Mouse (Mus musculus): Measurements from ENCODE around the gene Atxn1. TPM values are rescaled to one million over a fixed set of nuclear protein-coding genes. Genes with fewer than 3 reads are reported as not detected.

The Atxn1 gene
- total and polyA plus RNA-seq, 3 experiments, result 7.5 to 30.1 (median 27.3) TPM

DNA sequence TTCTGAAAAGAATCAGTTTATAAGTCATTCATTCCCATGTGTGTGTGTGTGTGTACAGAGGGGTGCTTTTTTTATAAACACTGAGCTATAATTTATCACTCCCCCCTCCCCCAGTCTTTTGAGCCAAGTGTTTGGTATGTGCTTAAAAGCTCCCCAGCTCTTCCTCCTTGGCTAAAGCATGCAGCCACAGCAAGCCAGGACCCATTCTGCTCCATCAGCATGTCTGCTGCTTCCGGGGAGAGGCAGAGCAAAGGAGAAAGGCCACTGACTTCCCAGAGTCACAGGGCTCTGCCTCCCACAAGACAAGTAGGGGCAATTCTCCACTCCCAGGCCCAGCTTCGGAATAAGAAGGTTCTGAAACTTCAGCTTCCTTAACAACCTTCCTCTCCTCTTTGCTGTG lies 67.2 kb downstream of the Atxn1 start:
- WGBS, result 52% methylated on average over 2 of the region's 2 CpGs
- Histone ChIP-seq H3K27me3 (ENCODE audit: control insufficient read depth, insufficient read depth, low read length) (no peaks in the 10 kb centered on the region), H3K9ac (ENCODE audit: low read depth, low read length) (no peak overlapping the region), H3K27ac (no peak overlapping the region), H3K4me1 (ENCODE audit: control insufficient read depth, insufficient read depth, low read length) (no peaks in the 10 kb centered on the region), H3K4me3 (no peak overlapping the region), H3K36me3 (ENCODE audit: control insufficient read depth, insufficient read depth, low read length) (no peaks in the 10 kb centered on the region), H3K79me2 (replicated peaks; ENCODE audit: control insufficient read depth, insufficient read depth, low read length) (peaks cover 2% of the 10 kb centered on the region; the same call in 1 of the 2 replicates)
- peak in 1 of 2 experiments; percentile 28 for DNase-seq
- TF ChIP-seq POLR2A (IDR thresholded peaks at IDR 0.05; ENCODE audit: insufficient read depth, low read depth, low read length) (no peak), CTCF (IDR thresholded peaks at IDR 0.05) (no peak)
- intact Hi-C loops (cut with DNase I), result no loop called here

DNA sequence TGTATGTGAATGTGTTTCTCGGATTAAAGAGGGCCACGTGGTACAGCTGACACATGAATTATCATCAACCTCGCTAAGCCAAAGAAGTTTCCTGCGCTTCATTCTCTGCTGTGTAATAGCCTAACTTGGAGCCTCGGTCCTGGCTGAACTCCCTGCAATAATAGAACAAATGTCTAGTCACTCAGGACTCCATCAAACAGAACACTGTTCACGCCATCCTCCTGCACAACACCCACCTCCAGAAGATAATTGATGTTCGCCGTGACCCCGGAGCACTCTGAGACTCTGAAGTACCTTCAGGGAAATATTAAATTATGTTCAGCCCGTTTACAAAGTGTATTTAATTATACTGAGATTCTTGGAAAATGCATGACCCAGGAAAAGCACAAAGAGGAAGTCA lies 70.0 kb downstream of the Atxn1 start:
- intact Hi-C loops (cut with DNase I), result no loop called here
- TF ChIP-seq EP300 (IDR thresholded peaks at IDR 0.05; ENCODE audit: insufficient read depth, low read depth, low read length) (no peak), CTCF (IDR thresholded peaks at IDR 0.05) (no peak), POLR2A (IDR thresholded peaks at IDR 0.05; ENCODE audit: insufficient read depth, low read depth, low read length) (no peak)
- no peaks in the 10 kb centered on the region for H3K27me3 ChIP-seq (ENCODE audit: control insufficient read depth, insufficient read depth, low read length)
- H3K36me3 ChIP-seq (ENCODE audit: control insufficient read depth, insufficient read depth, low read length), result no peaks in the 10 kb centered on the region
- DNase-seq, result no peak
- no peak overlapping the region for H3K9ac ChIP-seq (ENCODE audit: low read depth, low read length)
- no peaks in the 10 kb centered on the region; the same call in 1 of the 2 replicates for H3K4me1 ChIP-seq (ENCODE audit: control insufficient read depth, insufficient read depth, low read length)
- no peak overlapping the region for H3K27ac ChIP-seq
- WGBS, result 81% methylated on average over 10 of the region's 10 CpGs
- H3K79me2 ChIP-seq (replicated peaks; ENCODE audit: control insufficient read depth, insufficient read depth, low read length), result peaks cover 2% of the 10 kb centered on the region; the same call in 1 of the 2 replicates
- H3K4me3 ChIP-seq, result no peak overlapping the region

DNA sequence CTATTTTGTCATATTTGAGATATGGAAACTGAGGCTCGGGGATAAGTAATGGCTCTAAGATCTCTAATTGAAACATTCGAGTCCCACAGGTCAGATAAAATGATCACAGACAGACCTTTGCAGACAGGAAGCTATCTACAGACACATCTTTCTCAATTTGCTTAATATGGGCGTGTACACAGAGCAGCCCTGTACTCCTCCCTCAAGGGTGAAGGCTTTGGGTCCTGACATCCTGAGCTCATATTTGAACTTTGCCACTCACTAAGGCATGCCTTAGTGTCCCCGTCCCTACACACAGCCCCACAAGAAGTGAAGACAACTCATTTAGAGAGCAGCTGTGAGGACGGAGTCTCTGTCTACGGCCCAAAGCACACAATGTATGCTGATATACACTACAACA lies 70.6 kb downstream of the Atxn1 start:
- Histone ChIP-seq H3K9ac (ENCODE audit: low read depth, low read length) (no peak overlapping the region), H3K36me3 (ENCODE audit: control insufficient read depth, insufficient read depth, low read length) (no peaks in the 10 kb centered on the region), H3K4me1 (ENCODE audit: control insufficient read depth, insufficient read depth, low read length) (no peaks in the 10 kb centered on the region; the same call in 1 of the 2 replicates), H3K27me3 (ENCODE audit: control insufficient read depth, insufficient read depth, low read length) (no peaks in the 10 kb centered on the region), H3K4me3 (no peak overlapping the region), H3K27ac (no peak overlapping the region), H3K79me2 (replicated peaks; ENCODE audit: control insufficient read depth, insufficient read depth, low read length) (peaks cover 2% of the 10 kb centered on the region; the same call in 1 of the 2 replicates)
- 81% methylated on average over 6 of the region's 6 CpGs for WGBS
- no peak for DNase-seq
- intact Hi-C loops (cut with DNase I), result no loop called here
- no peak for TF ChIP-seq POLR2A (IDR thresholded peaks at IDR 0.05; ENCODE audit: insufficient read depth, low read depth, low read length)
- TF ChIP-seq CTCF (IDR thresholded peaks at IDR 0.05), result no peak
- no peak for TF ChIP-seq EP300 (IDR thresholded peaks at IDR 0.05; ENCODE audit: insufficient read depth, low read depth, low read length)

DNA sequence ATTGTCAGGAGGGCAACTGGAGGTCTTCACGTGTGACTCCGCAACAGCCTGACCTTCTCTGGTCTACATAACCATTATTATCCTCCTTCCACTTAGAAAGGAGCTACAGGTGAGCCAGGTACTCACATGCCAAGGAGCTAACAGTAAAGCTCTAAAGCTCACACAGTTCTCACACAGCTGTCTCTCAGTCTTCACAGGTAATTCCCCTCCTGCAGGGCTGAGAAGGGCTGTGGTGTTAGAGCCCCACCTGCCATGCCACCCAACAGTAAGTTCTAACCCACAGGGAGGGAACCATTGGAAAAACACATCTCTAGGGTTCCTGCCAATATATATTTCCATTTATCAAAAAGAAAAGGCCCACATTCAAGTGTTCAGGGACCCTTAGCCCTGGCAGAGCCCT lies 73.7 kb downstream of the Atxn1 start:
- 88% methylated on average over 2 of the region's 2 CpGs for WGBS
- no peak overlapping the region for H3K27ac ChIP-seq
- no peak overlapping the region for H3K4me3 ChIP-seq
- H3K36me3 ChIP-seq (ENCODE audit: control insufficient read depth, insufficient read depth, low read length), result peaks cover 2% of the 10 kb centered on the region; the same call in 1 of the 2 replicates
- intact Hi-C loops (cut with DNase I), result no loop called here
- no peak overlapping the region for H3K9ac ChIP-seq (ENCODE audit: low read depth, low read length)
- H3K27me3 ChIP-seq (ENCODE audit: control insufficient read depth, insufficient read depth, low read length), result no peaks in the 10 kb centered on the region
- DNase-seq, result no peak
- H3K4me1 ChIP-seq (ENCODE audit: control insufficient read depth, insufficient read depth, low read length), result peaks cover 2% of the 10 kb centered on the region; the same call in 1 of the 2 replicates
- H3K79me2 ChIP-seq (replicated peaks; ENCODE audit: control insufficient read depth, insufficient read depth, low read length), result peaks cover 2% of the 10 kb centered on the region; the same call in 1 of the 2 replicates
- TF ChIP-seq CTCF (IDR thresholded peaks at IDR 0.05), result no peak
- TF ChIP-seq EP300 (IDR thresholded peaks at IDR 0.05; ENCODE audit: insufficient read depth, low read depth, low read length), result no peak
- TF ChIP-seq POLR2A (IDR thresholded peaks at IDR 0.05; ENCODE audit: insufficient read depth, low read depth, low read length), result no peak

- no peaks in the 10 kb centered on the region for H3K27me3 ChIP-seq (ENCODE audit: control insufficient read depth, insufficient read depth, low read length)
- peaks cover 2% of the 10 kb centered on the region; the same call in 1 of the 2 replicates for H3K79me2 ChIP-seq (replicated peaks; ENCODE audit: control insufficient read depth, insufficient read depth, low read length)
- intact Hi-C loops (cut with DNase I), result no loop called here
- TF ChIP-seq CTCF (IDR thresholded peaks at IDR 0.05), result no peak
- no peak for TF ChIP-seq POLR2A (IDR thresholded peaks at IDR 0.05; ENCODE audit: insufficient read depth, low read depth, low read length)
- no peak for TF ChIP-seq EP300 (IDR thresholded peaks at IDR 0.05; ENCODE audit: insufficient read depth, low read depth, low read length)
- H3K27ac ChIP-seq, result no peak overlapping the region
- WGBS, result 65% methylated on average over 9 of the region's 9 CpGs
- no peak overlapping the region for H3K4me3 ChIP-seq
- H3K4me1 ChIP-seq (ENCODE audit: control insufficient read depth, insufficient read depth, low read length), result peaks cover 2% of the 10 kb centered on the region; the same call in 1 of the 2 replicates
- DNase-seq, result no peak
- peaks cover 2% of the 10 kb centered on the region; the same call in 1 of the 2 replicates for H3K36me3 ChIP-seq (ENCODE audit: control insufficient read depth, insufficient read depth, low read length)
- H3K9ac ChIP-seq (ENCODE audit: low read depth, low read length), result no peak overlapping the region
Observed at GRCm38 (mm10) chr13:45888953-45889749, 75.7 kb downstream of the Atxn1 start.

- Histone ChIP-seq H3K27ac (no peak overlapping the region), H3K79me2 (replicated peaks; ENCODE audit: control insufficient read depth, insufficient read depth, low read length) (no peaks in the 10 kb centered on the region), H3K4me1 (ENCODE audit: control insufficient read depth, insufficient read depth, low read length) (peaks cover 5% of the 10 kb centered on the region; the same call in 1 of the 2 replicates), H3K9ac (ENCODE audit: low read depth, low read length) (no peak overlapping the region), H3K4me3 (no peak overlapping the region), H3K27me3 (ENCODE audit: control insufficient read depth, insufficient read depth, low read length) (no peaks in the 10 kb centered on the region), H3K36me3 (ENCODE audit: control insufficient read depth, insufficient read depth, low read length) (peaks cover 2% of the 10 kb centered on the region; the same call in 1 of the 2 replicates)
- TF ChIP-seq EP300 (IDR thresholded peaks at IDR 0.05; ENCODE audit: insufficient read depth, low read depth, low read length) (no peak), CTCF (IDR thresholded peaks at IDR 0.05) (no peak), POLR2A (IDR thresholded peaks at IDR 0.05; ENCODE audit: insufficient read depth, low read depth, low read length) (no peak)
- DNase-seq, result no peak
- 90% methylated on average over 7 of the region's 7 CpGs for WGBS
- intact Hi-C loops (cut with DNase I), result no loop called here
Observed at GRCm38 (mm10) chr13:45884878-45885277, 79.9 kb downstream of the Atxn1 start.

Measured in heart, adult 2 months (tissue).